Mouse (Mus musculus) olfactory bulb, adult 2 months (tissue): ENCODE measurements around the gene Ap2b1.

ENCODE experiments used
- CTCF ChIP-seq: fragments of 200-500 bp; IDR thresholded peaks from 2 replicates; pipeline ENCODE4 v1.5.1; 2012; ENCODE audit warnings: low read depth, mild to moderate bottlenecking, low read length, moderate library complexity; ENCODE audit not compliant: insufficient read depth
- POLR2A ChIP-seq: fragments of 200-500 bp; IDR thresholded peaks from 2 replicates; pipeline ENCODE4 v1.6.1; 2012; ENCODE audit warnings: mild to moderate bottlenecking, low read depth, low read length, moderate library complexity; ENCODE audit not compliant: insufficient read depth

DNA sequence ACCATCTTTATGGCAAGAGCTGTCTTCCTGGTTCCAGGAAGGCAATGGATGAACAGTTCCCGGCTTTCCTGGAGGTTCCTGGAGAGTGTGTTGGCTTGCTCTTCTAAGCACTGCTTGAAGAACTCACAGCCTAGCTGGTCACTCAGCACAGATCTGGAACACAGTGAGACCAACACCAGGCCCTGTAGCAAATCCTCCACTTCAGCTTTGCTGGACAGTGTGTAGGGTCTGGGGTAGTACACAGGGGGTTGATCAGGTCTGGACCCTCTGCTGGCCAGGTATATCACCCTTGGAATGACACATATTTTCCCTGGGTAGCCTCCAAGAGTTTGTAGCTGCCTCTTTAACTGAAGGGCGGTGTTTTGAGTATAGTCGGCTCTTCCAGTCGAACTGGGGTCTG is 19.8 kb upstream of the Ap2b1 start:
- no peak for TF ChIP-seq CTCF
- TF ChIP-seq POLR2A, result no peak
